Mouse (Mus musculus) heart, adult 2 months (tissue): Measurements from ENCODE around the gene Asap2. TPM values are rescaled to one million over a fixed set of nuclear protein-coding genes. Genes with fewer than 3 reads are reported as not detected.
A peak's percentile ranks its signal among the peaks of the same experiment; 100 is the strongest.

Experiments
- DNase-seq, 2 experiments: peaks; one replicate each; pipeline ENCODE4 v3.0.0; 2021
- H3K27ac ChIP-seq: fragments of 200-600 bp; 2 replicates; pipeline ENCODE4 v1.8.1; 2022
- H3K27me3 ChIP-seq: fragments of 200-500 bp; 2 replicates; pipeline ENCODE4 v1.6.1; 2012; ENCODE audit warnings: mild to moderate bottlenecking, low read length, inconsistent platforms, mixed read lengths; ENCODE audit not compliant: control insufficient read depth, insufficient read depth
- H3K36me3 ChIP-seq: fragments of 200-500 bp; 2 replicates; pipeline ENCODE4 v1.6.1; 2012; ENCODE audit warnings: low read length, inconsistent platforms; ENCODE audit not compliant: control insufficient read depth, insufficient read depth
- H3K4me1 ChIP-seq: fragments of 200-500 bp; 2 replicates; pipeline ENCODE4 v1.6.1; 2011; ENCODE audit warnings: low read length; ENCODE audit not compliant: control insufficient read depth, insufficient read depth
- H3K4me3 ChIP-seq: fragments of 200-600 bp; 2 replicates; pipeline ENCODE4 v1.8.1; 2022
- H3K79me2 ChIP-seq: fragments of 200-500 bp; replicated peaks from 2 replicates; pipeline ENCODE4 v1.6.1; 2012; ENCODE audit warnings: mild to moderate bottlenecking, inconsistent platforms, low read length, moderate library complexity, mixed read lengths; ENCODE audit not compliant: control insufficient read depth, insufficient read depth
- H3K9ac ChIP-seq: fragments of 200-500 bp; 2 replicates; pipeline ENCODE4 v1.6.1; 2012; ENCODE audit warnings: low read depth, mild to moderate bottlenecking, control low read depth, inconsistent platforms, low read length, mixed read lengths
- CTCF ChIP-seq: fragments of 200-600 bp; IDR thresholded peaks from 2 replicates; pipeline ENCODE4 v1.8.1; 2022; ENCODE audit warnings: antibody characterized with exemption, mild to moderate bottlenecking, moderate library complexity
- EP300 ChIP-seq: fragments of 200-500 bp; IDR thresholded peaks from 2 replicates; pipeline ENCODE4 v1.6.1; 2011; ENCODE audit warnings: low read depth, low read length, control low read depth; ENCODE audit not compliant: insufficient read depth
- POLR2A ChIP-seq: fragments of 200-500 bp; IDR thresholded peaks from 2 replicates; pipeline ENCODE4 v1.6.1; 2011; ENCODE audit warnings: mild to moderate bottlenecking, low read depth, low read length, control low read depth; ENCODE audit not compliant: insufficient read depth
- WGBS: fragments of 180-500 bp; shearing (Covaris S2); methylation state at CpG from one replicate; pipeline ENCODE4 v1.1.7; 2018; 5-methylcytosine and 5-hydroxymethylcytosine counted together
- intact Hi-C: fragments of 180-260 bp; cut with DNase I; formaldehyde crosslinking; loops from one replicate; pipeline ENCODE4 v1.15.1; 2025
- polyA plus RNA-seq: library from polyadenylated mRNA; depleted of rRNA; stranded (reverse); fragments of >200 nt; gene quantifications from 2 replicates; pipeline ENCODE4 v1.2.3, GENCODE M21; 2012
- total RNA-seq, 2 experiments: library from RNA; stranded (reverse); gene quantifications; 2 replicates each; pipeline ENCODE4 v1.2.3; 2021

Gene Asap2
- total and polyA plus RNA-seq, 3 experiments = 8.2 to 11.5 (median 10.3) TPM

DNA sequence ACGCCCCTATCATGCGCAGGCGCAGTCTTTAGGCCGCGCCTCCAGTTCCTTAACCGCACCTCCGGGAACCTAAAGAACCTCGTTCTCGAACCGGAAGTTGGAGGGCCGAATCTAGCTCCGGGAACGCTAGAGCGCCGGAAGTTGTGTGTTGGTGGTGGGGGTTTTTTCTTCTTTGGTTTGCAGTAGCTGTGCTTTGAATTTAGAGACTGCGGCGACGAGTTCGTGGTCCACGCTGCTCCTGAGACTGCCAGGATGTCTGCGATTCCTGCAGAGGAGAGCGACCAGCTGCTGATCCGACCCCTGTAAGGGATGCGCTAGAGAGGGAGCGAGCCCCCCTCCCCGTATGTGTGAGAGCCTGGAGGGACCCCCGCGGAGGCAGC lies 296.0 kb downstream of the Asap2 start, which contains the start of gene Itgb1bp1:
Itgb1bp1 (minus strand) TSS at position 42 of the 380 bp plus-strand sequence.
- intact Hi-C loops = loop anchor here (1.0 to 2.0 kb wide), 4 partner anchors 22 to 131 kb away; partner anchors contain the start of genes Adam17, Iah1 and Ywhaq
- TF ChIP-seq CTCF (0 out of 2 replicates have a peak, but pooled peaks have one; percentile 9), EP300 (no peak; the same call in 1 of the 2 replicates), POLR2A (peak; percentile 61; the same call in 1 of the 2 replicates)

DNA sequence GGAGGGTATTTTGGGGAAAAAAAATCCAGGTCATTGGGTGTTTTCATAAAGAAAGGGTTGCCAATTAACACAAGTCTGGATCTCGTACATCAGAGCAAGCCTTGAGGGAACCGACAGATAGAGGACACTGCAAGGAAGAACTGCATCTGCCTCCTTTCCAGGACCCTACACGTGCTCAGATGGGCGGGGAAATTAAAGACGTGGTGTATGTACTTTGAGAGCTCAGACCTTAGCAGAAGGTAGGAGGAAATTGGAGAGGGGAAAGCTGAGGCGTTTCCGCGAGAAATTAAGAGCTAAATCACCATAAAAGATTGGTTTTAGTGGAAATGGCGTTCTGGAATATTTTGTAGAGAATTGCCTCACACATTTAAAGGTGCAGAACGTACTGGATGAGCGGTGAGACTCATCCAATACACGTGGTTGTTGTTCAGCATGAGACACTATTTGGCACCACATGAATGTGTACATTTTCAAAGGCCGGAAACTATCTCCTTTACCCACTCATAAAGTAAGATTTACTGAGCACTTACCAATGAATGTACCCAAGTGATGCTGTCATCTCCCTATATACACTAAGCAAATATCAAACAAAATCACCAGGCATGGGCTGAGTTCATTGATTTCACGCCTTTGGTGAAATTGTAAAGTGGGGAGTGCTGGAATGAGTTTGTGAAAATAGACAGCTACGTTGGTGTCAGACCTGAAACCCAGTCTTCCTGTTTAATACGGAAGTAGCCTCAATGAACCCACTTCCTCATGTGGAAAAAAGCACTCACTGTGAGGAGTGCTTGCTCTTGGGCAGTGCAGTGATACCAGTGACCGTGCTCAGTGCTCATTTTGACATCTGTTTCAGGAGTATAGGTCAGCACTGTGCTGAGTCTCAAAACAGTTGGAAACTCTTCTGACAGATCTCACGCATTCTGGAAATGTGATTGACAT lies 296.7 kb downstream of the Asap2 start:
- no peak for TF ChIP-seq CTCF
- no peak for TF ChIP-seq POLR2A
- TF ChIP-seq EP300 = no peak
- DNase-seq = no peak
- H3K27me3 ChIP-seq = no peaks in the 10 kb centered on the region
- intact Hi-C loops = loop anchor here (1.0 to 2.0 kb wide), 4 partner anchors 23 to 130 kb away; partner anchors contain the start of genes Adam17, Iah1 and Ywhaq
- H3K4me1 ChIP-seq = peaks cover 4% of the 10 kb centered on the region
- H3K4me3 ChIP-seq = peak overlapping the region; percentile 95
- H3K36me3 ChIP-seq = peaks cover 2% of the 10 kb centered on the region; the same call in 1 of the 2 replicates
- H3K79me2 ChIP-seq = no peaks in the 10 kb centered on the region
- WGBS = 22% methylated on average over 18 of the region's 18 CpGs
- peak overlapping the region; percentile 89 for H3K9ac ChIP-seq
- H3K27ac ChIP-seq = peak overlapping the region; percentile 85

More for the DNA sequence above, 296.0 kb downstream of the Asap2 start, which contains the start of gene Itgb1bp1:
- peak within 1 kb of the TSS; percentile 92 for H3K9ac ChIP-seq
- H3K36me3 ChIP-seq = peaks cover 2% of the 10 kb centered on the region; the same call in 1 of the 2 replicates
- no peaks in the 10 kb centered on the region for H3K27me3 ChIP-seq
- H3K4me1 ChIP-seq = peaks cover 5% of the 10 kb centered on the region
- WGBS = under 1% methylated on average over 28 of the region's 28 CpGs
- DNase-seq = peak; percentile 99 to 100
- peak within 1 kb of the TSS; percentile 95 for H3K4me3 ChIP-seq
- H3K27ac ChIP-seq = peak within 1 kb of the TSS; percentile 85
- H3K79me2 ChIP-seq = 0 out of 2 replicates have a peak, but pooled peaks cover 1% of the 10 kb centered on the region

DNA sequence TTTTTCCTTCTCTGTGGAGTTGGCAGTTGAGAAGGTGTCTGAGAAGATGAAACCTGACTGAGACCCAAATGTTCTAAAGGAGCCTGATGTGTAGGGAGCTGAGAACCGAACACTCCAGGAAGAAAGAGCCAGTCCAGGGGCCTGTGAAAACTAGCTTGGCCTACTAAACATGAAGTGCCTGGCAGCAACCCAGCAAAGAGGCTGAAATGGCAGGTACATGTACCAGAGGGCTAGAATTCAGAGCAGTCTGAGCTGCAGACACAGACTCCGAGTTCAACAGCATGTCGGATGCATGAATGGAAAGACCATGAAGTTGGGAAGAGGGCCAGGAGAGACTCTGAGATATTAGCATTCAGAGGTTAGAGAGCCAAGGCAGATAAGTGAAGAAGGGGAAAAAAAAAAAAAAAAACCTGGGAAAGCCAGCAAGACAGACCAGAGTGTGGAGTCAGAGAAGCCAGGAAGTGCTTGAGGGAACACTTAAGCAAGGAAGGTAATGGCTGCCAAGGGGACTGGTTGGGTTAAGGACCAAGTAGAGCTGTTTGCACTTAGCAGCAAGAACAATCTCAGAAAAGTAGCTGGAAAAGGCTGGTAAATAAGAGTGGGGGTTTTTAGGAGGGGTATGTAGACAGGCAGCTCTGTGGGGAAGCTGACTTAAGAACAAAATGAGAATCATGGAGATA lies 298.6 kb downstream of the Asap2 start:
- Histone ChIP-seq H3K9ac (no peak overlapping the region), H3K27me3 (no peaks in the 10 kb centered on the region), H3K79me2 (no peaks in the 10 kb centered on the region), H3K27ac (no peak overlapping the region), H3K36me3 (peaks cover 2% of the 10 kb centered on the region; the same call in 1 of the 2 replicates), H3K4me3 (no peak overlapping the region), H3K4me1 (peaks cover 4% of the 10 kb centered on the region)
- WGBS = 58% methylated on average over 3 of the region's 3 CpGs
- intact Hi-C loops = no loop called here
- no peak for DNase-seq
- TF ChIP-seq POLR2A = no peak
- TF ChIP-seq EP300 = no peak
- no peak for TF ChIP-seq CTCF

DNA sequence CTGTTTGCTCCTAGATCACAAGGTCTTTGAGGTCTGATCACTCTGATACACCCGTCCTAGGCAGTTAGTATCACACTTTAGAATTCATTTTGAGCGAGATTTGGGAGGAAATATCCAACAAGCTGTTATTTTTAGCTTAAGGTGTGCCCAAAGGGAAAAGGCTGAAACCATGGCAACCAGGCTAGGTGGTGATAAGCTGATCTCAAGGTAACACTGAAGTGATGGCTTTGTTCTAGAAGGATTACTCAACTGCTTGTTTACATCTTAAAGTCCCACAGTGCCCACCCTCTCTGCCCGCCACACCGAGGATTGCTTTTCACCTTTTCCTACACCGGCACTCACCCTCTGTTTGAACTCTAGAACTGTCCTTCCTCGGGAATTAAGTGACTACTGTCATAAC lies 299.4 kb downstream of the Asap2 start:
- peaks cover 4% of the 10 kb centered on the region for H3K4me1 ChIP-seq
- H3K4me3 ChIP-seq = no peak overlapping the region
- H3K36me3 ChIP-seq = peaks cover 2% of the 10 kb centered on the region; the same call in 1 of the 2 replicates
- H3K79me2 ChIP-seq = no peaks in the 10 kb centered on the region
- H3K27me3 ChIP-seq = no peaks in the 10 kb centered on the region
- TF ChIP-seq POLR2A (no peak), EP300 (no peak), CTCF (no peak)
- H3K27ac ChIP-seq = no peak overlapping the region
- no peak overlapping the region for H3K9ac ChIP-seq
- 79% methylated on average over 6 of the region's 6 CpGs for WGBS
- intact Hi-C loops = no loop called here
- DNase-seq = no peak

DNA sequence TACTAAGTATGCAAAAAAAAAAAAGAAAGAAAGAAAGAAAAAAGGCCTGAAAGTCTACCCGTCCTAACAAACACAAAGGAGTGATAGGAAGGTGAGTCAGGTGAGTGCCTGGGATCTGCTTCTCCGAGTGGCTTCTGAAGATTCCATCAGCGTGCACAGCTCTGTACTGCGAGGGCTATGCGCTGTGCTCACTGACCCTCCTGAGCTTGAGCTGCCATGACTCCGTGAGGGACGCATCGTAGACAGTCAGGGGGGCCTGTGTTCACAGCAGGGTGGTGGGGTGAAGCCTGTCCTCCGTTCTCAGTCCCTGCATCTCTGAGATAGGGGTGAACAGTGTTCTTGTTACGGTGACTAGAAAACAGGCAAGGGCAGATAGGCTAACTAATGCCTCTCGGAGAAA lies 308.6 kb downstream of the Asap2 start:
- Histone ChIP-seq H3K27ac (no peak overlapping the region), H3K79me2 (no peaks in the 10 kb centered on the region), H3K27me3 (no peaks in the 10 kb centered on the region), H3K4me1 (no peaks in the 10 kb centered on the region), H3K4me3 (no peak overlapping the region), H3K36me3 (no peaks in the 10 kb centered on the region), H3K9ac (no peak overlapping the region)
- WGBS = 95% methylated on average over 11 of the region's 11 CpGs
- intact Hi-C loops = no loop called here
- no peak for DNase-seq
- no peak for TF ChIP-seq POLR2A
